Mouse (Mus musculus) thymus, adult 2 months (tissue): Measurements from ENCODE around the gene Prickle1.

ENCODE experiments used
- CTCF ChIP-seq: fragments of 200-500 bp; IDR thresholded peaks from 2 replicates; pipeline ENCODE4 v1.5.1; 2012; ENCODE audit warnings: mild to moderate bottlenecking, control low read depth, low read length, moderate library complexity, borderline replicate concordance; ENCODE audit not compliant: control insufficient read depth, poor library complexity, insufficient read depth; ENCODE audit errors: extremely low read depth
- POLR2A ChIP-seq: fragments of 200-500 bp; IDR thresholded peaks from 2 replicates; pipeline ENCODE4 v1.6.1; 2012; ENCODE audit warnings: mild to moderate bottlenecking, low read length, control low read depth, moderate library complexity; ENCODE audit not compliant: control insufficient read depth, poor library complexity, insufficient read depth; ENCODE audit errors: extremely low read depth

DNA sequence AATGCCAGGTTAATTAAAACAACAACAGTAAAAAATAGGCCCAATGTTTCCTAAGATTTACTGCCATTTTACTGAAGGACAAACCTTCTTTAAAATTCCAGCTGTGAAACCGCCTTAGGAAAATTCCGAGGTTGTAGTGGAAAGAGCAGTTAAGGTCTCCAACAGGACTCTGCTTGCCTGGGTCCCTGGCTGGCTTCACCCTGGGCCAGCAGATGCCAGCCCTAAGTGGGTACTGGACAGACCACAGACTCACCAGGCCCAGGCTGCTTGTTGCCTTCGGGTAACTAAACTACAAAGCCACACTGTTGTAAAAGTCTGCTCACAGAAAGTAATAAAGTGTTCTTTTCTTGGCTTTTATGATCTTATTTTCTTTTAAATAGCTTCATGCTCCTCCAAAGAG lies 26.8 kb downstream of the Prickle1 start:
- TF ChIP-seq CTCF (no peak), POLR2A (no peak)
